Mouse (Mus musculus): ENCODE data around the gene Dnase1l3. TPM values are rescaled to one million over a fixed set of nuclear protein-coding genes. Genes with fewer than 3 reads are reported as not detected.

Dnase1l3 gene
- total RNA-seq (2021) (under 1 TPM in 1 of 2 experiments, not detected in 1; 0.07 TPM), polyA plus RNA-seq (2012; rRNA removed) (0.12 and 0.57 TPM in 2 replicates)
- long read RNA-seq = 0 reads

GRCm38 (mm10) chr14:7994271-7994767 is at the start of gene Dnase1l3:
Gene Dnase1l3 (minus strand): TSS chr14:7994573.
- H3K4me1 ChIP-seq (ENCODE audit: control insufficient read depth, insufficient read depth, low read length) = peaks cover 3% of the 10 kb centered on the region; the same call in 1 of the 2 replicates
- H3K79me2 ChIP-seq (replicated peaks; ENCODE audit: control insufficient read depth, insufficient read depth, low read length) = no peaks in the 10 kb centered on the region
- H3K27me3 ChIP-seq (ENCODE audit: control insufficient read depth, insufficient read depth, low read length) = no peaks in the 10 kb centered on the region
- H3K36me3 ChIP-seq (ENCODE audit: control insufficient read depth, insufficient read depth, low read length) = no peaks in the 10 kb centered on the region
- H3K4me3 ChIP-seq = no peak within 1 kb of the TSS
- intact Hi-C loops (cut with DNase I) = loop anchor here (1.0 kb wide), 1 partner anchor 177 kb away; the partner anchor contains the start of gene Flnb
- 50% methylated on average over 8 of the region's 8 CpGs for WGBS
- TF ChIP-seq POLR2A (IDR thresholded peaks at IDR 0.05; ENCODE audit: insufficient read depth, low read depth, low read length) = no peak
- TF ChIP-seq EP300 (IDR thresholded peaks at IDR 0.05; ENCODE audit: insufficient read depth, low read depth, low read length) = no peak
- TF ChIP-seq CTCF (IDR thresholded peaks at IDR 0.05) = peak; percentile 67
- DNase-seq = peak; percentile 53 to 55
- H3K9ac ChIP-seq (ENCODE audit: low read depth, low read length) = no peak within 1 kb of the TSS
- H3K27ac ChIP-seq = no peak within 1 kb of the TSS

GRCm38 (mm10) chr14:8042577-8042976 is 48.2 kb upstream of the Dnase1l3 start:
- Histone ChIP-seq H3K36me3 (ENCODE audit: control insufficient read depth, insufficient read depth, low read length) (no peaks in the 10 kb centered on the region), H3K4me1 (ENCODE audit: control insufficient read depth, insufficient read depth, low read length) (peaks cover 3% of the 10 kb centered on the region; the same call in 1 of the 2 replicates), H3K27me3 (ENCODE audit: control insufficient read depth, insufficient read depth, low read length) (no peaks in the 10 kb centered on the region), H3K27ac (no peak overlapping the region), H3K79me2 (replicated peaks; ENCODE audit: control insufficient read depth, insufficient read depth, low read length) (no peaks in the 10 kb centered on the region), H3K9ac (ENCODE audit: low read depth, low read length) (no peak overlapping the region), H3K4me3 (no peak overlapping the region)
- WGBS = 96% methylated on average over 9 of the region's 9 CpGs
- DNase-seq = no peak
- TF ChIP-seq CTCF (IDR thresholded peaks at IDR 0.05) (no peak), EP300 (IDR thresholded peaks at IDR 0.05; ENCODE audit: insufficient read depth, low read depth, low read length) (no peak), POLR2A (IDR thresholded peaks at IDR 0.05; ENCODE audit: insufficient read depth, low read depth, low read length) (no peak)
- intact Hi-C loops (cut with DNase I) = loop anchor here (5.0 kb wide), 1 partner anchor 225 kb away; the partner anchor contains the start of gene Flnb

GRCm38 (mm10) chr14:8042120-8042519 is 47.7 kb upstream of the Dnase1l3 start:
- Histone ChIP-seq H3K4me3 (no peak overlapping the region), H3K36me3 (ENCODE audit: control insufficient read depth, insufficient read depth, low read length) (no peaks in the 10 kb centered on the region), H3K27me3 (ENCODE audit: control insufficient read depth, insufficient read depth, low read length) (no peaks in the 10 kb centered on the region), H3K27ac (no peak overlapping the region), H3K9ac (ENCODE audit: low read depth, low read length) (no peak overlapping the region), H3K4me1 (ENCODE audit: control insufficient read depth, insufficient read depth, low read length) (peaks cover 3% of the 10 kb centered on the region; the same call in 1 of the 2 replicates), H3K79me2 (replicated peaks; ENCODE audit: control insufficient read depth, insufficient read depth, low read length) (no peaks in the 10 kb centered on the region)
- WGBS = 91% methylated on average over 2 of the region's 2 CpGs
- intact Hi-C loops (cut with DNase I) = loop anchor here (5.0 kb wide), 1 partner anchor 225 kb away; the partner anchor contains the start of gene Flnb
- no peak for TF ChIP-seq EP300 (IDR thresholded peaks at IDR 0.05; ENCODE audit: insufficient read depth, low read depth, low read length)
- no peak for TF ChIP-seq CTCF (IDR thresholded peaks at IDR 0.05)
- no peak for TF ChIP-seq POLR2A (IDR thresholded peaks at IDR 0.05; ENCODE audit: insufficient read depth, low read depth, low read length)
- DNase-seq = no peak

DNA sequence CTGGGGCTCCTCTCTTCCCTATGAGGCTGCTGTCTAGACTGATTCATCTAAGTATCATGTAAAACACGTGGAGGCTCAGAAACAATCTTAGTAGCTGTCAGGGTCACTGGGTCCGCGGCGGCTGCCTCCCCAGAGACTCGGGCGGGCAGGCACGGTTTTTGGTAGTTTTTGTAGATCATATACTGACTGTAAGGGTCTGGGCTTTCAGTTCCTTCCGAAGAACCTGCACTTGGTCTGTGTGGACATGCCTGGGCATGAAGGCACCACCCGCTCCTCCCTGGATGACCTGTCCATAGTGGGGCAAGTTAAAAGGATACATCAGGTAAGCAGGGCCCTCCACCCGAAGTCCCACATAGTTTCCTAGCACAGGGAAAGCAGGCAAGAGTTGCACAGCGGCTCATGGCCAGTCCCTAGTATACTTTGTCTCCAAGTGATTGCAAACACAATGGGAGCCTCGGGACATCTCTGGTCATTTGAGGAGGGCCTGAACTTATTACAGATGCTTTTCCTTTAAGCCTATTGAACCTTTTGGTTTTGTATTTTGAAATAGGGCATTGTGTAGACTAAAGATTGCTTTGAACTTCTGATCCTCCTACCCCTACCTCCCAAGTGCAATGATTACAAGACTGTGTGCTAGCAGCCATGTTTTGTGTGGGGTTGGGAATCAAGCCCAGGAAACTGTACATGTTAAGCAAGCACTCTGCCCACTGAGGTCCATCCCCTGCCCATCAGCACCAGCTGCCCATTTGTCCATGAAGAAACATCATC is 46.7 kb upstream of the Dnase1l3 start:
- 91% methylated on average over 12 of the region's 12 CpGs for WGBS
- DNase-seq = no peak
- no peak for TF ChIP-seq CTCF (IDR thresholded peaks at IDR 0.05)
- no peak for TF ChIP-seq EP300 (IDR thresholded peaks at IDR 0.05; ENCODE audit: insufficient read depth, low read depth, low read length)
- no peak for TF ChIP-seq POLR2A (IDR thresholded peaks at IDR 0.05; ENCODE audit: insufficient read depth, low read depth, low read length)
- Histone ChIP-seq H3K27ac (no peak overlapping the region), H3K4me3 (no peak overlapping the region), H3K79me2 (replicated peaks; ENCODE audit: control insufficient read depth, insufficient read depth, low read length) (no peaks in the 10 kb centered on the region), H3K36me3 (ENCODE audit: control insufficient read depth, insufficient read depth, low read length) (no peaks in the 10 kb centered on the region), H3K4me1 (ENCODE audit: control insufficient read depth, insufficient read depth, low read length) (peaks cover 3% of the 10 kb centered on the region; the same call in 1 of the 2 replicates), H3K9ac (ENCODE audit: low read depth, low read length) (no peak overlapping the region), H3K27me3 (ENCODE audit: control insufficient read depth, insufficient read depth, low read length) (no peaks in the 10 kb centered on the region)
- intact Hi-C loops (cut with DNase I) = loop anchor here (5.0 kb wide), 1 partner anchor 224 kb away; the partner anchor contains the start of gene Flnb

GRCm38 (mm10) chr14:8040179-8040578 is 45.8 kb upstream of the Dnase1l3 start:
- Histone ChIP-seq H3K79me2 (replicated peaks; ENCODE audit: control insufficient read depth, insufficient read depth, low read length) (no peaks in the 10 kb centered on the region), H3K36me3 (ENCODE audit: control insufficient read depth, insufficient read depth, low read length) (no peaks in the 10 kb centered on the region), H3K4me3 (no peak overlapping the region), H3K27me3 (ENCODE audit: control insufficient read depth, insufficient read depth, low read length) (no peaks in the 10 kb centered on the region), H3K27ac (no peak overlapping the region; the same call in 1 of the 2 replicates), H3K9ac (ENCODE audit: low read depth, low read length) (no peak overlapping the region), H3K4me1 (ENCODE audit: control insufficient read depth, insufficient read depth, low read length) (peaks cover 3% of the 10 kb centered on the region; the same call in 1 of the 2 replicates)
- intact Hi-C loops (cut with DNase I) = loop anchor here (5.0 kb wide), 1 partner anchor 223 kb away; the partner anchor contains the start of gene Flnb
- 48% methylated on average over 3 of the region's 3 CpGs for WGBS
- TF ChIP-seq EP300 (IDR thresholded peaks at IDR 0.05; ENCODE audit: insufficient read depth, low read depth, low read length) (no peak), CTCF (IDR thresholded peaks at IDR 0.05) (no peak), POLR2A (IDR thresholded peaks at IDR 0.05; ENCODE audit: insufficient read depth, low read depth, low read length) (no peak)
- no peak for DNase-seq
